Mouse (Mus musculus): ENCODE data around the gene Tdg.

Gene Tdg

DNA sequence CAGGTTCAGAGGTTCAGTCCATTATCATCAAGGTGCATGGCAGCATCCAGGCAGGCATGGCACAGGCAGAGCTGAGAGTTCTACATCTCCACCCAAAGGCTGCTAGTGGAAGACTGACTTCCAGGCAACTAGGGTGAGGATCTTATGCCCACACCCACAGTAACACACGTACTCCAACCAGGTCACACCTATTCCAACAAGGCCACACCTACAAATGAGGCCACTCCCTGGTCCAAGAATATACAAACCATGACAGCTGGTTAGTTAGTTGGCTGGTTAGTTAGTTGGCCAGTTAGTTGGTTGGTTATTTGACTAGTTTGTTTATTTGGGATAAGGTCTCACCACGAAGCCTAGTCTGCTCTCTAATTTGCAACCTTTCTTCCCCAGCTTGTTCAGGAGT lies 33.7 kb downstream of the Tdg start:
- no peak for DNase-seq (ENCODE audit: low spot score)

DNA sequence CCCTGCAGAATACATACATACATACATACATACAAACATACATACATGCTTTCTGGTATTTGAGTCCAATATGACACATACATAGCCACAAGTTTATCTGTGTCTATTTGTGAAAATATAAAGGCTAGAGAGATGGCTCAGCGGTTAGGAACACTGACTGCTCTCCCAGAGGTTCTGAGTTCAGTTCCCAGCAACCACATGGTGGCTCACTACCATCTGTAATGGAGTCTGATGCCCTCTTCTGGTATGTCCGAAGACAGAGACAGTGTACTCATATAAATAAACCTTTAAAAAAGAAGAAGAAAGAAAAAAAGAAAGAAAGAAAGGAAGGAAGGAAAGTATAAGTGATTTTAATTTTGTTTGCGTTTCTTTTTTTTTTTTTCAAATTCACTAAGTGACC lies 36.3 kb downstream of the Tdg start:
- no peak for DNase-seq (ENCODE audit: low spot score)

DNA sequence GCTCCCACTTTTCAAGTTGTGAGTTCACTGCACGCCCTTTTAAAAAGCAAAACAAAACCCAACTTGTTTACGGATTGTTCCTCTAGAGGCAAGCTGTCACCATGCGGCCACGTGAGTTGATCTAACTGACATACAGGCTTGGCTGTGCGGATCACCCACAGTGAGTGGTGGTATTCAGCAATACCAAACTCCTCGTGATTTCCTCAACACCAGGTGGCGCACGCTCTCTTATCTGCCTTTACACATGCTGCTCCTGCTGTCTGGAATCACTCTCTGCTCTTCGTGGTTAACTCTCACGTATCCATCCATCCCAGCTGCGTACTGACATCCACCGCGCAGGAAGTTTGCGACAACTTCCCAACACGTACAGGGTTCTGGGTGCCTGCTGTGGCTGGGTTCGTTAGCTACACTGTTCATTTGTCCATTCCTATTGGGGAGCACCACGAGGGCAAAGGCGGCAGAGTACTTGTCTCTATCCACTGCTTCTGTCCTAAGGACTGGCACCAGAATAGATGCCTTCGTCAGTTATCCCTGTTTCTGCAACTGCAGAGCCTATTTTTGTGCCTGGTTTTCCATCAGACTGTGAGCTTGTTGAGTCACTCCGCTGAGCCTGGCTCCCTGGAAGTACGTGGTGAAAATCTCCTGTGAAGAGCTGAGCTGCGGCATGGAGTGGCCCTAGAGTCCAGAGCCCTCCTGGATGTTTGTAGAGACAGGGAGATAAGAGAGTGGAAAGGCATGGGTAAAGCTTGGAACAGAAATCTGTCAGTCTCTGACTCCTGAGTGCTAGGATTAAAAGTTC lies 37.0 kb downstream of the Tdg start:
- peak; percentile 86 for DNase-seq (ENCODE audit: low spot score)

DNA sequence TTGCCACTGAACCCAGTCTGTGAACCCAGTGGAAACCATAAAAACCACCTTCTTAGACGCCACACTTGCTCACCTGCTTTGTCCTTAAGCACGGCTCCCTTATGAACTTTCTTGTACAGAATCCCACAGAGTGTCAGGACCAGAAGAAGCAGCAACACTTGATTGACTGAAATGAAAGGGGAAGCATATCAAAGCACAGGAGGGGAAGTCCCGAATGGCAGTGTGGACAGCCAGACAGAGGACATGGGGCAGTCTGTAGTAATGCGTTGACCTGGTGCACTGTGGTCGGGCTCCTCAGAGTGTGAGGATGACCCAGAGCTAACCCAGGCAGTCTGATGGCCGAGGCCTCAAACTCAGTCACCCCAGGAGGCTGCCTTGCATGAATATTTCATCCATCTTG lies 40.6 kb downstream of the Tdg start:
- no peak for DNase-seq (ENCODE audit: low spot score)

DNA sequence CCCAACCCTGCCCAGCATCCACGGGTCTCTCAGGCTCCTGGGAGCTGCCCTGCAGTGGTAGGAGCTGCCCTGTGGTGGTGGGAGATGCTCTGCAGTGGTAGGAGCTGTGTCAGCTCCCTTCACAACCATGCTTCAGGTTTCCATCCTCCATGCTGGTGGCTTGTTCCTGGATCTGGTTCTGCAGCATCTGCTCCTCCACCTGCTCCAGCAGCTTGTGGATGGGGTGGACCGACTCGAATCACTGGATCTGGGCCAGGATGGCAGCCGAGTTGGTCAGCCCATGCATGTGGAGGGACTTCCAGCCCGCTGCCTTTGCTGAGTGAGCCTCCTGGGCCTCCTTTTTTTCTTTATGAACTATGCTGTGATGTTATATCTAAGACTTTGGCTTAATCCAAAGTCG lies 47.3 kb downstream of the Tdg start:
- DNase-seq (ENCODE audit: low spot score), result no peak

DNA sequence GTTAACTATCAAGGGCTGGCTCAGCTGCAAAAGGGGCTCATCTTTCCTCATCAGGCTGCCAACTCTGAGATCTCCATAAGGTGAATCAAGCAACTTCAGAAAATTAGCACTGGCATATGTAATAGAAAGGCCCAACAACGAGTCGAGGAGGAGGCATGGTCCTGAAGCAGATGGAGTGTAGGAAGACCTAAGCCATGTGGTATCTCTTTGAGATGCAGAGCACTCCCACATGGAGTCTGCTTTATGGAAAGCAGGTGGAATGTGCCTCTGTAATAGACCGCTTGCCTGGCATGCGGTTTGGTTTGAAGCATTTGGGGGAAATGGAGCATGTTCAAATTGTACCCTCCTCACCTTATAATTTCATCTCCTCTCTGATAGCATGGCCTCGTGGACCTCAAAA lies 51.1 kb downstream of the Tdg start:
- DNase-seq (ENCODE audit: low spot score), result no peak

DNA sequence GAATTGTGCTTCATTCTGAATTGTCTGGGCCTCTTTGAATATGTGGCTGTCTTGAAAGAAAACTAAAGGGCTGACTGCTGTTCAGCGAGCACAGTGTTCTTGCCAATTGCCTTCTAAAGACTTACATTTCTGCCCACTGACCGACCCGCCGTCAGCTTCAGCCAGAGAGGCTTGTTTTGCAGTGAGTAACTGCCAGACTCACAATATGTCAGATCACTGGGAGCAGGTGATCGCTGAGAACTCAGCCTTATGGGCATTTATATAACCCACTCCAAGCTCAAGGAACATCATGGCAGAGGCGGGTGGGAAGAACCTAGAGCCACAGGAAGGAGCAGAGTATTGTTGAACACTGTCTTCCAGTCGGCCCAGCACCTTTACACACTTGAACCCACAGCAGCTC lies 52.0 kb downstream of the Tdg start:
- no peak for DNase-seq (ENCODE audit: low spot score)

DNA sequence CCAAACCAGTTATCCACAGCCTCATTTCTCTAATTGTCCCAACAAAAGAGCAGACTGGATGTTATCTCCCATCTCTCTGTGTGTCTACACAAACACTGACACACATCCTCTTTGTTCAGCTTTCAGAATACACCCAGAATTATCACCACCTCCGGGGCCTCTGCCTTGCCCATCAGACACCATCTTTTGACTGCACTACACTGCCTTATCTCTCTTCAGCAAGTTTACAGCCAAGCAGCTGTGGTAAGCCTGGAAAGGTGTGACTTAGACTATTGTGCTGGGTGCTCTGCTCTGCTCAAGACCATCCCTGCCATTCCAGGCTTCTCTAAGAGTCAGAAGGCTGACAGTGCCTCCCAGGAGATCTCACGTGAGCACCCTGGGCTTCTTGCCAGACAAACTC lies 55.8 kb downstream of the Tdg start:
- no peak for DNase-seq (ENCODE audit: low spot score)

DNA sequence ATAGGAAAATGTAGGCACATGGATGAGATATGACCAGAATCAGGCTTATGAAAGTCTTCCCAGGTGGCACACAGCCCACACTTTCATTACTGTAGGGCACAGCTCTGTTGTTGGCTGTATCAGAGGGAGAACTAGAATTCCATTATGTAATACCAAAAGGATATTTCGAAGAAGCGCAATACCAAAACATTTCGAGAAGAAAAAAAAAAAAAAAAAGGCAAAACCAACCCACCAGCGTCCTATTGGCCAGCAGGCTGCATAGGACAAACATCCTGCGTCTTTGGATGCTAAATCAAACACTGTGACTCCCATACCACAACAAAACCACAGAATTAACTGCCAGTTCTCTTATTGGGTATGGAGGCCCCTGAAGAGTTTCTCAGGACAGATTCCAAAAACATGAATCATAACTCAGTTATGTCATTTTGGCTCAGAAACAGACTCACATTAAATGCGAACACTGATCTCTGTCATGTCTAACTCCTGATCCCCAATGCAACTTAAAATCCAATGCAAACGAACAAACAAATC lies 60.1 kb downstream of the Tdg start:
- no peak for DNase-seq (ENCODE audit: low spot score)

DNA sequence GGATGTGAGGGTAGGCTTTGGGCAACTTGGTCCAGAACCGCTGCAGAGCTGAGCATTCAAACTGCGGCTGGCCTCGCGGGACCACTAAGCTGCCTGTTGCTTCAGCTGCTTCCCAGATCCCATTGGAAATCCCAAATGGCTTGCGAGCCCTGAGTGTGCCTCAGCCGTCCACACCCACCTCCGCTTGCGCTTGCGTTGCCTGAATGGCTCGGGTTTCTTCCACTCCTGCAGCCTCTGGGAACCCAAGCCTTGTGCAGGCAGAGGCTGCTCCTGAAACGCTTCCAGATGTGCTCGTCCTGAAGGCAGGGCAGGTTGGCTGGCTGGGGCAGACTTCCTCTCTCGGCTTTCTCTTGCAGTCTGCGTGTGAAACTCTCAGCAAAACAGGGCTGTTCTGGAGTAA lies 60.9 kb downstream of the Tdg start, which contains the start of gene Glt8d2:
Glt8d2 (minus strand) TSS at position 157 of the 400 bp plus-strand sequence.
- DNase-seq (ENCODE audit: low spot score), result peak; percentile 75

DNA sequence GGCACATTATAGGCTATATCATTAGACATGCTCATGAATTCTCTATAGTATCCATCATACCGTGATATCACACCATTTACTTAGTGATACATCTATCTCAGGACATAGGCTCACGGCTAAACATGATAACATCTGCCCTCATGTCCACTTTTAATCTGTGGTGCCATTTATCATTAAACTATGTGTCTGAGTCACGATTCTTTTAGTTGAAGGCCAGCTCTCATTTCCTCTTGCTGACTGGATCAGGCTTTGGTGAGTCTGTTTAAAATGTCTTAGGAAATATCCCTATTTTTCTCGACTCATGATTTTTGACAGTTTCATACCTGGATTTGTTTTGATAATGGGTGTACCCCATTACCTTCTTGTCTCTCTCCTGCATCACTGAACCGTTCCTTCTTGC lies 66.3 kb downstream of the Tdg start, which contains the start of gene Hcfc2:
Hcfc2 (plus strand) TSS at position 205 of the 400 bp plus-strand sequence.
- DNase-seq (ENCODE audit: low spot score), result no peak

DNA sequence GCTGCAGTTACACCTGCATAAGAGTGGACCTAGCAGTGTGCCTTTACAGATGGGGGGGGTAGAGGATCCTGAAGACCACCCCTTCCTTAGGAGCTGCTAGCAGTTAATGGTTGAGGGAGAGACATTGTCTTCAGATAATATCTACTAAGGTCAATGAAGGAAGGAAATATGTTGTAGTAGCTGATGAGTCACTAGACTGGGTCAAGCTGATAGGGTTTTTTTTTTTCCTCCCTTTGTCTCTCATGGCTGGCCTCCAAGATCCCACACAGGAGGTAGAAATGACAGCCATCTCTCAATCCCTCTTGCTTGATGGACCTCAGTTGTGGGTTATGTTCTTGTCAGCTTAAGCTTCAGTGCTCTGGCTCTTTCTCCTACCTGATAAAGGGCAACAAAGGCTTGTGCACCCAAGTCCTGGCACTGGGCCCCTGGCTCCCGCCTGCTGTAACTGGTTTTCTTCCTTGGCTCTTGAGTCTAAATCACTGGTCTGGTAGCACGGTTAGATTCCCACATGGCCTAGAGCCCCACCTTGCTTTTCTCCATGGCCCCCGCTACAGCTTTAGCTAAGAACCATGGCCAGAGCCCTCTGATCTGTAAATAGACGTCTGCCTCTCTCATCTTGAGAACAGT lies 66.9 kb downstream of the Tdg start:
- no peak for DNase-seq (ENCODE audit: low spot score)

DNA sequence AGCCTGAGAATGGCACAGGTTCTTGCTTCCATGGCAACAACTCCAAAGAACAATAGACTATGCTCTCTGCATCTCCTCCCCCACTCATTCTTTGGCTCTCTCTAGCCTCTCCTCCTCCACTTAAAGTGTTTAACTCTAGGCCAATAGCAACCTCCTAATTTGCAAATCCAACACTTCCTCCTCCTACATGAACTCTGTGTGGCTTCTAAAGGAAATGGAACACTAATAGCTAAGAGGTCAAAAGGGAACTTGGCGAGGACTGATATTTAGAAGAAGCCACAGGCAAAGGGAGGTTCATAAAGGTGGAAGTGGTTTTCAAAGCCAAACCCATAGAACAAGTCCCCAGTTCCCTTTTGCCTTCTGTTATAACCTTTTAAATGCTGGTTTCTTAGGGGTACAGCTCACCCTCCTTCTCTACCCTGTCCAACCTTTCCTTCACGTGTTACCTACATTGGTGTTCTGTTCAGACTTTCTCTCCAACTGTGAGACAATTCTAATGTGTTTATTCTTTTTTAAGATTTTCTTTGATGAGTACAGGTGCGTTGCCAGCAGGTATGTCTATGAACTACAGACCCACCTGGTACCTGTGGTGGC lies 67.8 kb downstream of the Tdg start:
- DNase-seq (ENCODE audit: low spot score), result no peak

DNA sequence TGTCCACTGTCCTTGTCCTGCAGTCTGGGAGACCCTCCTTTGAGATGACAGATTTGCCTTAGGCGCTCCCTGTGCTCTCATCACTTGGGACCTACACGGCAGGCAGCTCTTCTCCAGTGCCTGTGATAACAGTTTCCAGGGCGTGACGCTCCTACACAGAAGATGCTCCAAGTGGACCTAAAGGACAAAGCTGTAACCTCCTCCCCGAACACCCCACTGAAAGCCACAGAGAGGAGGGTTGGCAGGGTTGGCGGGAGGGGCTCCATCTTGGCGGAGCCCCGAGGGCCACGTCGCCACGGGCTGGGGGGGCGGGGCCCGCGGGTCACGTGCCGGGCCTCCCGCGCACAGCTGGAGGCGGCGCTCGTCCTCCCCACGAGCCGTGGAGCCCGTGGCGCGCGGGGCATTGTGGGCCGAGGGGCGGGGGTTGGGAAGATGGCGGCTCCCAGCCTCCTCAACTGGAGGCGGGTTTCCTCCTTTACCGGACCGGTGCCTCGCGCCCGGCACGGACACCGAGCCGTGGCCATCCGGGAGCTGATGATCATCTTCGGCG lies 69.2 kb downstream of the Tdg start:
- peak; percentile 89 for DNase-seq (ENCODE audit: low spot score)

DNA sequence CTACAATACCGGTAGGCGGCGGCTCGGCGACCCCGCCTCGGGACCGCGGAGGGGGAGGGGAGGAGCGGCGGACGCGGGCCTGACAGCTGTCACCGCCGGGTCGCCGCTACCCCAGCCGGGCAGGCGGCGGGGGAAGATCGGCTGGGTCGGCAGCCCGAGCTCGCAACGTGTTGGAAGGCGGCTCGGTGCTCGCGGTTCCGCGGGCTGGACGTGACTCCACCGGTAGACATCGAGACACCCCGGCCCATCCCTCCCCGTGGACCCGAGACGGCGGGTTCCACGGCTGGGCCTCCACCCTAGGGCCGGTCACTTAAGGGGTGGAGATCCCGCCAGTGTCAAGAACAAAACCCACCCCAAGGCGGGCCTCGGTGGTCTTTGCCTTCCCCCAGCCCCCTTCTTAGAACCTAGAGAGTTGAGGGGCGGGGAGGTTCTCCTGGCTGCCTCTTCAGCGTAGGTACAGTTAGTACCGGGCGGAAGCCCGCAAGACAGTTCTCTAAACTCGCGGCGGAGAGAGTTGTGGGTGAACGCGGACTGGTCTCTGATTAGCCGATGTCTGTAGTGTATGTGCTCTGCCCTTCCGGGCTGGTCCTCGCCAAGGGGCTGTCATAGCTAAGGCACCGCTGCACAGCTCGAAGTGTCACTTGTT lies 69.8 kb downstream of the Tdg start:
- no peak for DNase-seq (ENCODE audit: low spot score)
